Mouse (Mus musculus) mouse embryonic stem cell (cell line): ENCODE measurements around the gene Minos1.

Experiments used
- in situ Hi-C, 2 experiments: fragments of 300-500 bp; cut with MboI; formaldehyde crosslinking; loops; 1 replicate in 1 of 2; 3 replicates in 1 of 2; pipeline ENCODE4 v1.14.3; 2019 to 2020; ENCODE audit warnings: low sequenced_read_pairs in 2 of 2, low pct_unique_long_range_greater_than_20kb in 1 of 2, mixed read lengths in 1 of 2; ENCODE audit not compliant: unreplicated experiment in 1 of 2

The Minos1 gene

DNA sequence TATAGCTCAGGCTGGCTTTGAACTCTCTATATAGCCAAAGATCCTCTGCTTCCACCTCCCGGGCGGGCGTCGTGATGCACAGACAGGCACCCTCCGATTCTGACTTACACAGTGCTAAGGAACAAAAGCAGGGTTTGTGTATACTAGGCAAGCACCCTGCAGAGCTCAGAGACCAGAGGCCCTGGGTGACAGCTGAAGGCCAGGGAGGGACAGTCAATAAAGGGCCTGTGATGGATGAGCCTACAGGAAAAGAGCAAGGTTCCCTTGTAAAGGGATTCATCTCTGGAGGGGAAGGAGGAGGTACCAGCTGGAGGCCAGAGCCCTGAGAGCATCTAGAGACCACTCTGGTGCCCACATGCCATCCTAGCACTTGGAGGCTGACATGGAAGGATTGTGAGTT lies 77.5 kb downstream of the Minos1 start:
- in situ Hi-C loops, result no loop called here

GRCm38 (mm10) chr4:139052796-139053195 lies 78.1 kb downstream of the Minos1 start:
- in situ Hi-C loops, result no loop called here
